Mouse (Mus musculus) embryonic facial prominence, embryonic 12.5 days (tissue): ENCODE measurements around the gene Micall1. TPM values are rescaled to one million over a fixed set of nuclear protein-coding genes. Genes with fewer than 3 reads are reported as not detected.

Source experiments
- ATAC-seq: fragments of 200-750 bp; cut with Nextera tagmentation; 2 replicates; pipeline ENCODE4 v1.8.0; 2017; ENCODE audit not compliant: insufficient number of reproducible peaks, insufficient read depth, low FRiP score, low TSS enrichment
- H3K27ac ChIP-seq: fragments of 300-500 bp; sonication (generic); 2 replicates; pipeline ENCODE4 v1.5.1; 2016; ENCODE audit warnings: mild to moderate bottlenecking
- H3K27me3 ChIP-seq: fragments of 300-500 bp; sonication (generic); 2 replicates; pipeline ENCODE4 v1.6.1; 2016; ENCODE audit warnings: mild to moderate bottlenecking, moderate library complexity
- H3K36me3 ChIP-seq: fragments of 300-500 bp; sonication (generic); 2 replicates; pipeline ENCODE4 v1.6.1; 2016; ENCODE audit warnings: mild to moderate bottlenecking
- H3K4me1 ChIP-seq: fragments of 300-500 bp; sonication (generic); 2 replicates; pipeline ENCODE4 v1.6.1; 2016
- H3K4me2 ChIP-seq: fragments of 300-500 bp; sonication (generic); replicated peaks from 2 replicates; pipeline ENCODE4 v1.6.1; 2016; ENCODE audit warnings: mild to moderate bottlenecking, moderate library complexity
- H3K4me3 ChIP-seq: fragments of 300-500 bp; sonication (generic); 2 replicates; pipeline ENCODE4 v1.5.1; 2016; ENCODE audit warnings: mild to moderate bottlenecking
- H3K9ac ChIP-seq: fragments of 300-500 bp; sonication (generic); 2 replicates; pipeline ENCODE4 v1.6.1; 2016; ENCODE audit warnings: mild to moderate bottlenecking, moderate library complexity
- H3K9me3 ChIP-seq: fragments of 300-500 bp; sonication (generic); 2 replicates; pipeline ENCODE4 v1.6.1; 2016; ENCODE audit warnings: mild to moderate bottlenecking, moderate library complexity
- WGBS: fragments of 180-500 bp; shearing (Covaris S2); methylation state at CpG from one replicate; pipeline ENCODE4 v1.1.7; 2016; 5-methylcytosine and 5-hydroxymethylcytosine counted together
- polyA plus RNA-seq: library from polyadenylated mRNA; unstranded; fragments of >200 nt; fragmentation: Nextera tagmentation; extraction: Ambion mirVana; gene quantifications from 2 replicates; pipeline ENCODE4 v1.2.1, GENCODE M21; 2016

The Micall1 gene
- polyA plus RNA-seq, 1 experiment from 2014 or later, result 12.6 TPM

DNA sequence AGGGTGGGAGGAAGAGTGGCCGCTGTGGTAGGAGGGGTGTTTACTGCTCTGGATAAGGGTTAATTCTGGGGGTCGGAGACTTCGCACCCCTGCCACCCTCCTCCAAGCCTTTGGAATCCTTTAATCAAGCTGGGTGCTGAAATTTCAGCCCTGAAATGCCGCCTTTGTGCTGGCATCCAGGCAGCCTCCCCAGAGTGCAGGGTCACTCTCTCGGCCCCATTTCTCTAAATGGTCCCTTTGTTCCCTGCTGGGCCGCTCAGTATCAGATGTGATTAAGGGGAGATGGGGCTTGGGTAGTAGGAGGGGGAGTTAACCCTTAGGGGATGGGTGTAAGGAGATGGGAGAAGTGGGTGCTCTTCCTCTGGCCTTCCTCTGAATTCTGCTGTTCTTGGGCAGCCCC lies 44.0 kb downstream of the Micall1 start:
- H3K4me2 ChIP-seq, result no peak overlapping the region
- no peak for ATAC-seq
- H3K36me3 ChIP-seq, result peaks cover 38% of the 10 kb centered on the region
- 21% methylated on average over 6 of the region's 6 CpGs for WGBS
- H3K27me3 ChIP-seq, result no peaks in the 10 kb centered on the region
- no peaks in the 10 kb centered on the region for H3K9me3 ChIP-seq
- no peak overlapping the region for H3K4me3 ChIP-seq
- H3K9ac ChIP-seq, result no peak overlapping the region
- H3K27ac ChIP-seq, result peak overlapping the region; percentile 80; the same call in 1 of the 2 replicates
- peaks cover 19% of the 10 kb centered on the region; the same call in 1 of the 2 replicates for H3K4me1 ChIP-seq

DNA sequence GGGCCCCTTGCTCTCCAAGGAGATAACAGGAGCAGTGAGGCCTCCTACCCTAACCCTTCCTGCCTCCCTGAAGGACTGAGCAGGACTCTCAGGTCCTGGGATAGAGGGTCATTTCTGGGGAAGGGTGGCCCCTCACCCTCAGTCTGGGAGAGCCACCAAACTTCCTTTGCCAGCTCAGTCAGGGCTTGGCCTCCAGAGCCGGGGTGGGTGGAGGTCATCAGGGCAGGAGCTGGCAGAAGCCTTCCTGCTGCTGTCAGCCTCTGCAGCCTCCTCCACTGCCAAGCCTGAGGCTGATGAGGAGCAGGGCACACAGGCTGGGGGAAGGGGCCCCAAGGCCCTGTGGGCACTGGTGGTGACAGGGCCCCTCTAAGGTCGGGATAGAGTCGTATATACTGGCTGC lies 46.9 kb downstream of the Micall1 start:
- no peak overlapping the region for H3K4me3 ChIP-seq
- H3K27ac ChIP-seq, result no peak overlapping the region

DNA sequence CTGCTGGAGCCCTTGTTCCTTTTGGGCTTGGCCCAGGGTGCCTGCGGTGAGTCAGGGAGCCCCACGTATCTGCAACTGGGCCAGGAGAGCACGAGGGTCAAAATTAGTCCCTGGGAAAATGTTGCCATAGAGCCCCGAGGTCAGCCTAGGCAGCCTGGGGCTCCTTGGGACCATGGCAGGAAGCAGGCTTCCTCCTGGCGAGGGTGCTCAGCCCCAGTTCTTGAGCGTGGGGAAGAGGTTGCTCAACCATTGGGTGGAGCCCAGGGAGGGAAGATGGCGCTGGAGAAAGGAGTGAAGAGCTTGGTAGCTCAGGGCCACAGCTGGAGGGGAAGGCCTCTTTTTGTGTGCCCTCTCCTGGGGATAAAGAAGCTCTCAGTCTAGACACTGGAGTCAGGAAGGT lies 53.6 kb downstream of the Micall1 start:
- ATAC-seq, result no peak

More for the DNA sequence above, 46.9 kb downstream of the Micall1 start:
- Histone ChIP-seq H3K4me2 (no peak overlapping the region), H3K9ac (no peak overlapping the region), H3K4me1 (peaks cover 19% of the 10 kb centered on the region; the same call in 1 of the 2 replicates), H3K36me3 (peaks cover 21% of the 10 kb centered on the region), H3K9me3 (no peaks in the 10 kb centered on the region), H3K27me3 (0 out of 2 replicates have a peak, but pooled peaks cover 3% of the 10 kb centered on the region)
- ATAC-seq, result no peak
- 35% methylated on average over 3 of the region's 3 CpGs for WGBS

GRCm38 (mm10) chr15:79162822-79163221 lies 54.1 kb downstream of the Micall1 start:
- Histone ChIP-seq H3K27ac (peak overlapping the region; percentile 54; the same call in 1 of the 2 replicates), H3K4me1 (peaks cover 18% of the 10 kb centered on the region), H3K4me3 (peak overlapping the region; percentile 33), H3K36me3 (no peaks in the 10 kb centered on the region), H3K9me3 (no peaks in the 10 kb centered on the region), H3K4me2 (peak overlapping the region; percentile 39), H3K27me3 (peaks cover 61% of the 10 kb centered on the region), H3K9ac (peak overlapping the region; percentile 41)
- 35% methylated on average over 14 of the region's 14 CpGs for WGBS
- no peak for ATAC-seq

More for the DNA sequence above, 53.6 kb downstream of the Micall1 start:
- Histone ChIP-seq H3K9me3 (no peaks in the 10 kb centered on the region), H3K4me3 (peak overlapping the region; percentile 33), H3K4me1 (peaks cover 18% of the 10 kb centered on the region), H3K27me3 (peaks cover 61% of the 10 kb centered on the region), H3K36me3 (no peaks in the 10 kb centered on the region), H3K27ac (no peak overlapping the region), H3K4me2 (peak overlapping the region; percentile 39), H3K9ac (0 out of 2 replicates have a peak overlapping the region, but pooled peaks have one; percentile 19)
- WGBS, result 53% methylated on average over 7 of the region's 7 CpGs

DNA sequence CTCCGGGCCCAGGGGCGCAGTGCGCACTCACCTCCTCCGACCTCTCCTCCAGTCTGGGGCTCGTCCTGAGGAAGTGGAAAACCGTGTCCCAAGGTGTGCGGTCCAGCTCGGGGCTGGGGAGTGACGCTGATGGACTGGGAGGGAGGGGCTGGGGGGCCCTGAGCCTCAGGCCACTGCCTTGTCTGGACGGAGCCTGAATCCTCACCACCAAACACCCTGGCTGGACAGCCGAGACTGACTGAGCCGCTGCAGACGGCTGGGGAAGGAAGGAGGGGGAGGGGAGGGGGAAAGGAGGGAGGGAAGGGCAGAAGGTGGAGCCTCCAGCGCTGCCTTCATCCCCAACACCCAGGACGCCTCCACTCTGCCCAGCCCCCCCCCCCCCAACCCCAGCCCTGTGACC lies 55.6 kb downstream of the Micall1 start:
- H3K4me1 ChIP-seq, result peaks cover 18% of the 10 kb centered on the region
- peak overlapping the region; percentile 39 for H3K4me2 ChIP-seq
- WGBS, result 6% methylated on average over 10 of the region's 15 CpGs
- H3K36me3 ChIP-seq, result no peaks in the 10 kb centered on the region
- H3K9me3 ChIP-seq, result no peaks in the 10 kb centered on the region
- peak overlapping the region; percentile 33 for H3K4me3 ChIP-seq
- peak overlapping the region; percentile 50; the same call in 1 of the 2 replicates for H3K27ac ChIP-seq
- no peak for ATAC-seq
- H3K9ac ChIP-seq, result peak overlapping the region; percentile 40; the same call in 1 of the 2 replicates
- H3K27me3 ChIP-seq, result peaks cover 61% of the 10 kb centered on the region

- Histone ChIP-seq H3K9ac (peak within 1 kb of the TSS; percentile 40; the same call in 1 of the 2 replicates), H3K4me2 (peak within 1 kb of the TSS; percentile 39), H3K27ac (peak within 1 kb of the TSS; percentile 52), H3K27me3 (peaks cover 61% of the 10 kb centered on the region), H3K4me1 (peaks cover 18% of the 10 kb centered on the region), H3K9me3 (no peaks in the 10 kb centered on the region), H3K36me3 (no peaks in the 10 kb centered on the region), H3K4me3 (peak within 1 kb of the TSS; percentile 33)
- ATAC-seq, result no peak
- 31% methylated on average over 5 of the region's 5 CpGs for WGBS
These were observed 56.4 kb downstream of the Micall1 start, which contains the start of gene Sox10 for GRCm38 (mm10) chr15:79165140-79165539. TSS of gene Sox10 (minus strand) at chr15:79165240.

- H3K27ac ChIP-seq, result peak overlapping the region; percentile 52; the same call in 1 of the 2 replicates
- no peaks in the 10 kb centered on the region for H3K9me3 ChIP-seq
- H3K4me2 ChIP-seq, result no peak overlapping the region
- 45% methylated on average over 8 of the region's 8 CpGs for WGBS
- no peak overlapping the region for H3K9ac ChIP-seq
- H3K4me1 ChIP-seq, result peaks cover 18% of the 10 kb centered on the region
- H3K27me3 ChIP-seq, result peaks cover 47% of the 10 kb centered on the region
- H3K4me3 ChIP-seq, result no peak overlapping the region
- no peaks in the 10 kb centered on the region for H3K36me3 ChIP-seq
- no peak for ATAC-seq
These were observed 58.0 kb downstream of the Micall1 start for GRCm38 (mm10) chr15:79166712-79167111.

- Histone ChIP-seq H3K27me3 (no peaks in the 10 kb centered on the region), H3K9me3 (no peaks in the 10 kb centered on the region), H3K27ac (no peak overlapping the region), H3K9ac (no peak overlapping the region), H3K4me3 (no peak overlapping the region), H3K36me3 (no peaks in the 10 kb centered on the region), H3K4me1 (peaks cover 5% of the 10 kb centered on the region; the same call in 1 of the 2 replicates), H3K4me2 (no peak overlapping the region)
- no peak for ATAC-seq
- 43% methylated on average over 6 of the region's 6 CpGs for WGBS
These were observed 68.2 kb downstream of the Micall1 start for GRCm38 (mm10) chr15:79176905-79177304.

GRCm38 (mm10) chr15:79185213-79185612 lies 76.5 kb downstream of the Micall1 start:
- Histone ChIP-seq H3K9me3 (no peaks in the 10 kb centered on the region), H3K4me1 (no peaks in the 10 kb centered on the region), H3K36me3 (no peaks in the 10 kb centered on the region), H3K9ac (no peak overlapping the region), H3K27me3 (no peaks in the 10 kb centered on the region), H3K4me3 (no peak overlapping the region), H3K27ac (no peak overlapping the region), H3K4me2 (no peak overlapping the region)
- 86% methylated on average over 10 of the region's 10 CpGs for WGBS
- ATAC-seq, result no peak

Other genes starting within 250 kb of the Micall1 start
- gene Gga1, start 231.7 kb upstream of the Micall1 start, polyA plus RNA-seq, result 50.0 and 51.1 TPM in 2 replicates
- 0.29 and 1.4 TPM in 2 replicates for gene Gm49510, start 209.2 kb upstream of the Micall1 start, polyA plus RNA-seq
- 39.4 and 42.2 TPM in 2 replicates for gene Sh3bp1, start 209.1 kb upstream of the Micall1 start, polyA plus RNA-seq
- 37.3 and 37.6 TPM in 2 replicates for gene Pdxp, start 195.0 kb upstream of the Micall1 start, polyA plus RNA-seq
- gene Lgals1, start 182.2 kb upstream of the Micall1 start, polyA plus RNA-seq, result 1,294 and 1,324 TPM in 2 replicates
- 59.0 and 60.5 TPM in 2 replicates for gene Nol12, start 174.0 kb upstream of the Micall1 start, polyA plus RNA-seq
- gene Triobp, start 161.2 kb upstream of the Micall1 start, polyA plus RNA-seq, result 41.5 and 48.1 TPM in 2 replicates
- gene H1f0, start 80.4 kb upstream of the Micall1 start, polyA plus RNA-seq, result 513 and 519 TPM in 2 replicates
- not detected in 2 replicates for gene Galr3, start 67.0 kb upstream of the Micall1 start, polyA plus RNA-seq
- 55.9 and 65.5 TPM in 2 replicates for gene Ankrd54, start 46.0 kb upstream of the Micall1 start, polyA plus RNA-seq
- gene Eif3l, start 33.7 kb upstream of the Micall1 start, polyA plus RNA-seq, result 229 and 235 TPM in 2 replicates
- 359 and 385 TPM in 2 replicates for gene Polr2f, start 32.1 kb downstream of the Micall1 start, polyA plus RNA-seq
- gene 1700088E04Rik, start 32.4 kb downstream of the Micall1 start, polyA plus RNA-seq, result 7.3 and 7.4 TPM in 2 replicates
- 21.1 and 21.7 TPM in 2 replicates for gene Sox10, start 56.3 kb downstream of the Micall1 start, polyA plus RNA-seq
- gene Pick1, start 120.3 kb downstream of the Micall1 start, polyA plus RNA-seq, result 60.2 and 60.7 TPM in 2 replicates
- 0.78 and 0.90 TPM in 2 replicates for gene Gm49486, start 120.5 kb downstream of the Micall1 start, polyA plus RNA-seq
- gene Slc16a8, start 145.9 kb downstream of the Micall1 start, polyA plus RNA-seq, result 0.25 and 0.50 TPM in 2 replicates
- gene Baiap2l2, start 176.6 kb downstream of the Micall1 start, polyA plus RNA-seq, result 10.1 and 10.7 TPM in 2 replicates
- 13.3 and 15.4 TPM in 2 replicates for gene Pla2g6, start 219.5 kb downstream of the Micall1 start, polyA plus RNA-seq
- gene Maff, start 237.7 kb downstream of the Micall1 start, polyA plus RNA-seq, result 1.8 and 1.9 TPM in 2 replicates